Mouse (Mus musculus) cerebellum, adult 2 months (tissue): Measurements from ENCODE around the gene Osbpl5. TPM values are rescaled to one million over a fixed set of nuclear protein-coding genes. Genes with fewer than 3 reads are reported as not detected.

Source experiments
- DNase-seq, 2 experiments: peaks; one replicate each; pipeline ENCODE4 v3.0.0; 2021
- H3K27ac ChIP-seq: fragments of 200-500 bp; 2 replicates; pipeline ENCODE4 v1.5.1; 2012; ENCODE audit warnings: low read length, control low read depth, inconsistent platforms; ENCODE audit not compliant: insufficient read depth
- H3K27me3 ChIP-seq: fragments of 200-500 bp; 2 replicates; pipeline ENCODE4 v1.6.1; 2012; ENCODE audit warnings: inconsistent platforms, mild to moderate bottlenecking, low read length, moderate library complexity; ENCODE audit not compliant: control insufficient read depth, insufficient read depth
- H3K4me1 ChIP-seq: fragments of 200-500 bp; 2 replicates; pipeline ENCODE4 v1.6.1; 2011; ENCODE audit warnings: low read length; ENCODE audit not compliant: control insufficient read depth, insufficient read depth
- H3K4me3 ChIP-seq: fragments of 200-500 bp; replicated peaks from 2 replicates; pipeline ENCODE3; 2011; ENCODE audit warnings: mild to moderate bottlenecking, low read depth, low read length, control low read depth; ENCODE audit not compliant: insufficient read depth
- CTCF ChIP-seq: fragments of 200-500 bp; IDR thresholded peaks from 2 replicates; pipeline ENCODE4 v1.5.1; 2011; ENCODE audit warnings: low read depth, mild to moderate bottlenecking, control low read depth, low read length, moderate library complexity, borderline replicate concordance; ENCODE audit not compliant: insufficient read depth
- POLR2A ChIP-seq: fragments of 200-500 bp; IDR thresholded peaks from 2 replicates; pipeline ENCODE4 v1.6.1; 2011; ENCODE audit warnings: low read length, control low read depth, borderline replicate concordance; ENCODE audit not compliant: insufficient read depth
- WGBS: fragments of 180-500 bp; shearing (Covaris S2); methylation state at CpG from one replicate; pipeline ENCODE4 v1.1.7; 2018; 5-methylcytosine and 5-hydroxymethylcytosine counted together
- polyA plus RNA-seq: library from polyadenylated mRNA; depleted of rRNA; stranded (reverse); fragments of >200 nt; gene quantifications from 2 replicates; pipeline ENCODE4 v1.2.3, GENCODE M21; 2012

The Osbpl5 gene
- polyA plus RNA-seq, 1 experiment = 35.6 TPM

DNA sequence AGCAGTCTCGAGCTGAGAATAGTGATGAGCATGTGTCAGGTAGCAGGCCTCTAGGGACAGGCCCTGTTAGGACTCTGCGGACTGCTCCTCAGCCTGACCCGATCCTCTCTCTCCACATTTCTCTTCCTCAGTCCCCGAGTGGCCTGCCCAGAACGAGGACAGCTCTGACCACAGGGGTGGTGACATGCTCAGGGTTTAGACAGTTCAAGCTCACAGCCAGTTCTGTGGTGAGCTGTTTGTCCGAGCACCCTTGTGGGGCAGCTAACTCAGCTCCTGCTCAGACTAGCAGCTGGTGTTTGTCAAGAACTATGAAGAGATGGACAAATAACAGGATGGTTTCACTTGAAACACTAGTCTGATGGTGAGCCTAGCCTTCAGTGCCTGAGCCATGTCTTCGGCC is 45.4 kb downstream of the Osbpl5 start:
- TF ChIP-seq POLR2A (no peak), CTCF (no peak)
- WGBS = 86% methylated on average over 7 of the region's 7 CpGs

DNA sequence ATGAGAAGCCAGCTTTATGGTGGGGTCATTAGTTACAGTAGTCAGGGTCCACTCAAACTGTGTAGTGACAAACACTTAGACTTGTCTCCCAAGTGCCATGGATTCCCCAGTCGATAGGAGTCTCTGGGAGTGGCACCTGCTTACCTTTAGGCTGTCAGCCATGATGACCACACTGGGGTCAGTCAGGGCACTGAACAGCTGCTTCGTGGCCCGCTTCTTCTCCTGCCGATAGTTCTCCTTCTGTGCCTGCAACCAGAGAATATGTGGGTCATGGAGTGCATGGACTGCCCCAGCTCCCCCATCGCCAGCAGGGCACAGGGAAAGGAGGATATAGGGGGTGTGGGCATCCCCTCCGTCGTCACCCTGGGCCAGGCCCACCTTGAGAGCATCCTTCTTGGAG is 47.4 kb downstream of the Osbpl5 start:
- Histone ChIP-seq H3K4me3 (no peak overlapping the region), H3K27me3 (no peaks in the 10 kb centered on the region), H3K4me1 (no peaks in the 10 kb centered on the region), H3K27ac (no peak overlapping the region)
- 87% methylated on average over 7 of the region's 7 CpGs for WGBS
- no peak for DNase-seq
- TF ChIP-seq CTCF (no peak), POLR2A (no peak)

More for the DNA sequence above, 45.4 kb downstream of the Osbpl5 start:
- no peaks in the 10 kb centered on the region for H3K27me3 ChIP-seq
- H3K27ac ChIP-seq = no peak overlapping the region
- H3K4me3 ChIP-seq = no peak overlapping the region
- no peak for DNase-seq
- H3K4me1 ChIP-seq = no peaks in the 10 kb centered on the region

- no peak overlapping the region for H3K27ac ChIP-seq
- H3K27me3 ChIP-seq = no peaks in the 10 kb centered on the region; the same call in 1 of the 2 replicates
- no peak overlapping the region for H3K4me3 ChIP-seq
- H3K4me1 ChIP-seq = no peaks in the 10 kb centered on the region
- peak; percentile 86 to 90 for DNase-seq
- 39% methylated on average over 7 of the region's 7 CpGs for WGBS
- TF ChIP-seq CTCF (peak; percentile 98), POLR2A (no peak)
These were observed 49.9 kb downstream of the Osbpl5 start for GRCm38 (mm10) chr7:143706697-143707438.

GRCm38 (mm10) chr7:143696140-143696539 is 60.6 kb downstream of the Osbpl5 start:
- DNase-seq = peak in 1 of 2 experiments; percentile 1
- Histone ChIP-seq H3K4me3 (no peak overlapping the region), H3K27ac (no peak overlapping the region), H3K4me1 (no peaks in the 10 kb centered on the region), H3K27me3 (no peaks in the 10 kb centered on the region)
- 77% methylated on average over 2 of the region's 2 CpGs for WGBS
- TF ChIP-seq POLR2A = no peak
- no peak for TF ChIP-seq CTCF

GRCm38 (mm10) chr7:143694550-143694949 is 62.2 kb downstream of the Osbpl5 start:
- Histone ChIP-seq H3K4me3 (no peak overlapping the region), H3K4me1 (no peaks in the 10 kb centered on the region), H3K27ac (no peak overlapping the region), H3K27me3 (no peaks in the 10 kb centered on the region)
- DNase-seq = peak in 1 of 2 experiments; percentile 1
- 92% methylated on average over 7 of the region's 7 CpGs for WGBS
- TF ChIP-seq CTCF (no peak), POLR2A (no peak)

- TF ChIP-seq CTCF = no peak
- TF ChIP-seq POLR2A = no peak
- WGBS = 94% methylated on average over 12 of the region's 12 CpGs
- no peak overlapping the region for H3K27ac ChIP-seq
- H3K4me3 ChIP-seq = no peak overlapping the region
- DNase-seq = peak in 1 of 2 experiments; percentile 3
- no peaks in the 10 kb centered on the region for H3K4me1 ChIP-seq
- H3K27me3 ChIP-seq = no peaks in the 10 kb centered on the region
These were observed 63.9 kb downstream of the Osbpl5 start for GRCm38 (mm10) chr7:143692746-143693510.

DNA sequence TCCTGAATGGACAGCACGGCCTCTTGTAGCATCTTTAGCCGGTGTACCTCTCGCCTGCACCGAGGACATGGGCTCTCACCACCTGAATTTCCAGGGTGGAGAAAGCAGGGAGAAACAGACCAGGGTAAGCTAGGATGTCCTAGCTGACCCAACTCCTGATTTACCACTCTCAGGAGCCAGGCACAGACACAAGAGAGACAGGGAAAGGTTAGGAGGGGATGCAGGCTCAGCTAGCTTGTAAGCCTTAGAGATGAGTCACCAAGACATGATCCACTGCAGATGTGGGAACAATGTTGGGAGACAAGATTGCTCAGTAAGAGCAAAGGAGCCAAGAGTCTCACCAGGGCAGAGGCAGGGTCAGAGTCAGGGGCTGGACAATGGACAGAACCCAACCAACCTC is 64.9 kb downstream of the Osbpl5 start:
- Histone ChIP-seq H3K27ac (no peak overlapping the region), H3K4me3 (no peak overlapping the region), H3K4me1 (no peaks in the 10 kb centered on the region), H3K27me3 (no peaks in the 10 kb centered on the region)
- WGBS = 97% methylated on average over 4 of the region's 4 CpGs
- TF ChIP-seq POLR2A (no peak), CTCF (no peak)
- DNase-seq = no peak
